Mouse (Mus musculus): ENCODE measurements around the gene Grhpr. TPM values are rescaled to one million over a fixed set of nuclear protein-coding genes. Genes with fewer than 3 reads are reported as not detected.

The Grhpr gene
- polyA plus RNA-seq (2012; rRNA removed) = 42.8 and 64.3 TPM in 2 replicates

GRCm38 (mm10) chr4:44981280-44981973, at the start of gene Grhpr:
Grhpr (plus strand) TSS chr4:44981395.

GRCm38 (mm10) chr4:45012105-45012975, 31.1 kb downstream of the Grhpr start, which contains the start of gene Zbtb5:
Zbtb5 (minus strand) TSS chr4:45012412.

GRCm38 (mm10) chr4:45018452-45018980, 37.3 kb downstream of the Grhpr start, which contains the start of gene Polr1e:
Polr1e (plus strand) TSS chr4:45018583.

Other genes with a start within 250 kb of the Grhpr start
- 1.4 and 2.6 TPM in 2 replicates for gene Zcchc7, start 225.5 kb upstream of the Grhpr start, polyA plus RNA-seq (2012; rRNA removed)
- 3.7 and 4.4 TPM in 2 replicates for gene Zbtb5, start 31.0 kb downstream of the Grhpr start, polyA plus RNA-seq (2012; rRNA removed)
- 1.3 and 1.4 TPM in 2 replicates for gene Polr1e, start 37.2 kb downstream of the Grhpr start, polyA plus RNA-seq (2012; rRNA removed)
- 3.8 and 4.2 TPM in 2 replicates for gene Fbxo10, start 103.2 kb downstream of the Grhpr start, polyA plus RNA-seq (2012; rRNA removed)
- 28.7 and 32.5 TPM in 2 replicates for gene Tomm5, start 126.7 kb downstream of the Grhpr start, polyA plus RNA-seq (2012; rRNA removed)
- gene Frmpd1, start 203.5 kb downstream of the Grhpr start, polyA plus RNA-seq (2012; rRNA removed) = 1.2 and 1.3 TPM in 2 replicates